Mouse (Mus musculus) macrophage (primary cell): Measurements from ENCODE around the gene Ptprn2. TPM values are rescaled to one million over a fixed set of nuclear protein-coding genes. Genes with fewer than 3 reads are reported as not detected.

Experiments used
- H3K27ac ChIP-seq: fragments of 350-480 bp; formaldehyde crosslinking; 2 replicates; pipeline ENCODE4 v1.9.0; 2021
- H3K36me3 ChIP-seq: fragments of 350-480 bp; formaldehyde crosslinking; 2 replicates; pipeline ENCODE4 v1.9.0; 2021; ENCODE audit errors: inconsistent target
- H3K4me3 ChIP-seq: fragments of 350-480 bp; formaldehyde crosslinking; 2 replicates; pipeline ENCODE4 v1.9.0; 2021; ENCODE audit errors: inconsistent target
- H3K79me2 ChIP-seq: fragments of 350-480 bp; formaldehyde crosslinking; 2 replicates; pipeline ENCODE4 v1.9.0; 2021; ENCODE audit errors: inconsistent target
- WGBS: methylation state at CpG from one replicate; pipeline ENCODE4 v1.1.7; 2026; ENCODE audit warnings: inconsistent platforms; ENCODE audit not compliant: missing documents; 5-methylcytosine and 5-hydroxymethylcytosine counted together
- polyA plus RNA-seq: library from polyadenylated mRNA; stranded (reverse); fragments of 250-400 nt; gene quantifications from 3 replicates; pipeline ENCODE4 v1.2.4, GENCODE M21; 2018; ENCODE audit warnings: inconsistent platforms

Gene Ptprn2
- polyA plus RNA-seq, 1 experiment from 2014 or later = 0.06 TPM

- Histone ChIP-seq H3K36me3 (no peaks in the 10 kb centered on the region), H3K4me3 (no peak overlapping the region), H3K79me2 (no peaks in the 10 kb centered on the region), H3K27ac (no peak overlapping the region)
- 86% methylated on average over 6 of the region's 6 CpGs for WGBS
Observed at GRCm38 (mm10) chr12:117141394-117141793, 655.9 kb downstream of the Ptprn2 start.

- Histone ChIP-seq H3K36me3 (no peaks in the 10 kb centered on the region), H3K79me2 (no peaks in the 10 kb centered on the region), H3K4me3 (no peak overlapping the region), H3K27ac (no peak overlapping the region)
- 15% methylated on average over 7 of the region's 7 CpGs for WGBS
Observed at GRCm38 (mm10) chr12:117149176-117149575, 663.7 kb downstream of the Ptprn2 start.

- no peak overlapping the region for H3K4me3 ChIP-seq
- no peaks in the 10 kb centered on the region for H3K36me3 ChIP-seq
- 11% methylated on average over 33 of the region's 33 CpGs for whole genome bisulfite sequencing
- no peaks in the 10 kb centered on the region for H3K79me2 ChIP-seq
- no peak overlapping the region for H3K27ac ChIP-seq
Observed at GRCm38 (mm10) chr12:117150611-117151395, 665.3 kb downstream of the Ptprn2 start.

- Histone ChIP-seq H3K36me3 (no peaks in the 10 kb centered on the region), H3K27ac (no peak overlapping the region), H3K79me2 (no peaks in the 10 kb centered on the region), H3K4me3 (no peak overlapping the region)
- whole genome bisulfite sequencing = 11% methylated on average over 7 of the region's 7 CpGs
Observed at GRCm38 (mm10) chr12:117151611-117152010, 666.1 kb downstream of the Ptprn2 start.

- H3K79me2 ChIP-seq = no peaks in the 10 kb centered on the region
- no peak overlapping the region for H3K4me3 ChIP-seq
- 10% methylated on average over 27 of the region's 28 CpGs for WGBS
- H3K27ac ChIP-seq = no peak overlapping the region
- H3K36me3 ChIP-seq = no peaks in the 10 kb centered on the region
Observed at GRCm38 (mm10) chr12:117152366-117153165, 667.0 kb downstream of the Ptprn2 start.

- no peaks in the 10 kb centered on the region for H3K36me3 ChIP-seq
- H3K4me3 ChIP-seq = no peak overlapping the region
- under 1% methylated on average over 8 of the region's 8 CpGs for WGBS
- H3K79me2 ChIP-seq = no peaks in the 10 kb centered on the region
- H3K27ac ChIP-seq = no peak overlapping the region
Observed at GRCm38 (mm10) chr12:117153166-117153480, 667.6 kb downstream of the Ptprn2 start.

GRCm38 (mm10) chr12:117153671-117154355 is 668.3 kb downstream of the Ptprn2 start:
- Histone ChIP-seq H3K4me3 (no peak overlapping the region), H3K27ac (no peak overlapping the region)

GRCm38 (mm10) chr12:117154356-117155243 is 669.1 kb downstream of the Ptprn2 start:
- H3K4me3 ChIP-seq = no peak overlapping the region
- H3K27ac ChIP-seq = no peak overlapping the region
- H3K36me3 ChIP-seq = no peaks in the 10 kb centered on the region
- 10% methylated on average over 27 of the region's 27 CpGs for WGBS
- H3K79me2 ChIP-seq = no peaks in the 10 kb centered on the region

More at GRCm38 (mm10) chr12:117153671-117154355, 668.3 kb downstream of the Ptprn2 start:
- Histone ChIP-seq H3K79me2 (no peaks in the 10 kb centered on the region), H3K36me3 (no peaks in the 10 kb centered on the region)
- WGBS = under 1% methylated on average over 70 of the region's 73 CpGs

- H3K4me3 ChIP-seq = no peak overlapping the region
- no peaks in the 10 kb centered on the region for H3K79me2 ChIP-seq
- 8% methylated on average over 32 of the region's 33 CpGs for WGBS
- H3K36me3 ChIP-seq = no peaks in the 10 kb centered on the region
- H3K27ac ChIP-seq = no peak overlapping the region
Observed at GRCm38 (mm10) chr12:117155307-117156220, 670.0 kb downstream of the Ptprn2 start.

GRCm38 (mm10) chr12:117156256-117156655 is 670.7 kb downstream of the Ptprn2 start:
- no peaks in the 10 kb centered on the region for H3K79me2 ChIP-seq
- H3K36me3 ChIP-seq = no peaks in the 10 kb centered on the region
- H3K4me3 ChIP-seq = no peak overlapping the region
- no peak overlapping the region for H3K27ac ChIP-seq
- WGBS = 41% methylated on average over 5 of the region's 5 CpGs

GRCm38 (mm10) chr12:117156786-117157185 is 671.3 kb downstream of the Ptprn2 start:
- H3K4me3 ChIP-seq = no peak overlapping the region
- no peaks in the 10 kb centered on the region for H3K79me2 ChIP-seq
- H3K36me3 ChIP-seq = no peaks in the 10 kb centered on the region
- no peak overlapping the region for H3K27ac ChIP-seq
- WGBS = 79% methylated on average over 3 of the region's 3 CpGs

- Histone ChIP-seq H3K36me3 (no peaks in the 10 kb centered on the region), H3K4me3 (no peak overlapping the region), H3K27ac (no peak overlapping the region), H3K79me2 (no peaks in the 10 kb centered on the region)
- 81% methylated on average over 2 of the region's 2 CpGs for WGBS
Observed at GRCm38 (mm10) chr12:117157249-117157648, 671.7 kb downstream of the Ptprn2 start.

- WGBS = 27% methylated on average over 9 of the region's 9 CpGs
- no peak overlapping the region for H3K27ac ChIP-seq
- H3K36me3 ChIP-seq = no peaks in the 10 kb centered on the region
- H3K79me2 ChIP-seq = no peaks in the 10 kb centered on the region
- no peak overlapping the region for H3K4me3 ChIP-seq
Observed at GRCm38 (mm10) chr12:117157660-117158386, 672.3 kb downstream of the Ptprn2 start.
